Mouse (Mus musculus) kidney, postnatal 10 days (tissue): ENCODE measurements around the gene Krtap5-1.
A peak's percentile ranks its signal among the peaks of the same experiment; 100 is the strongest.
"Not testable (repeated sequence)": the region's sequence is repeated elsewhere in the genome, so short reads cannot be mapped to it uniquely, and the experiment has no call there.

ENCODE experiments used
- DNase-seq: peaks from one replicate; pipeline ENCODE4 v3.0.0; 2021; ENCODE audit warnings: mixed read lengths

Krtap5-1 gene

GRCm38 (mm10) chr7:142297018-142297417, at the start of gene Krtap5-1:
Gene Krtap5-1, minus strand, starts transcription at chr7:142297118.
- not testable (repeated sequence) for DNase-seq

GRCm38 (mm10) chr7:142342247-142342640, 45.3 kb upstream of the Krtap5-1 start:
- no peak for DNase-seq

- DNase-seq = no peak
Measured at GRCm38 (mm10) chr7:142341564-142342246, 44.8 kb upstream of the Krtap5-1 start.

- DNase-seq = no peak
Measured at GRCm38 (mm10) chr7:142340269-142340970, 43.5 kb upstream of the Krtap5-1 start.

GRCm38 (mm10) chr7:142335151-142335550, 38.2 kb upstream of the Krtap5-1 start:
- no peak for DNase-seq

- peak; percentile 95 for DNase-seq
Measured at GRCm38 (mm10) chr7:142334246-142334645, 37.3 kb upstream of the Krtap5-1 start.

GRCm38 (mm10) chr7:142332741-142333140, 35.8 kb upstream of the Krtap5-1 start:
- not testable (repeated sequence) for DNase-seq

- DNase-seq = no peak
Measured at GRCm38 (mm10) chr7:142331281-142331680, 34.4 kb upstream of the Krtap5-1 start.

GRCm38 (mm10) chr7:142330271-142330724, 33.4 kb upstream of the Krtap5-1 start:
- peak; percentile 82 for DNase-seq

- DNase-seq = no peak
Measured at GRCm38 (mm10) chr7:142328507-142328906, 31.6 kb upstream of the Krtap5-1 start.

GRCm38 (mm10) chr7:142326714-142327445, 30.0 kb upstream of the Krtap5-1 start:
- DNase-seq = no peak

- DNase-seq = no peak
Measured at GRCm38 (mm10) chr7:142323396-142324117, 26.6 kb upstream of the Krtap5-1 start.

- DNase-seq = no peak
Measured at GRCm38 (mm10) chr7:142322641-142323040, 25.7 kb upstream of the Krtap5-1 start.

- DNase-seq = not testable (repeated sequence)
Measured at GRCm38 (mm10) chr7:142321637-142322306, 24.9 kb upstream of the Krtap5-1 start.

GRCm38 (mm10) chr7:142320906-142321305, 24.0 kb upstream of the Krtap5-1 start:
- peak; percentile 63 for DNase-seq

GRCm38 (mm10) chr7:142319124-142319523, 22.2 kb upstream of the Krtap5-1 start:
- no peak for DNase-seq

GRCm38 (mm10) chr7:142317216-142317615, 20.3 kb upstream of the Krtap5-1 start:
- no peak for DNase-seq

GRCm38 (mm10) chr7:142316558-142316957, 19.6 kb upstream of the Krtap5-1 start:
- DNase-seq = peak; percentile 55

- no peak for DNase-seq
Measured at GRCm38 (mm10) chr7:142314600-142315285, 17.8 kb upstream of the Krtap5-1 start.

GRCm38 (mm10) chr7:142303929-142304328, 7.0 kb upstream of the Krtap5-1 start:
- not testable (repeated sequence) for DNase-seq

- no peak for DNase-seq
Measured at GRCm38 (mm10) chr7:142303249-142303648, 6.3 kb upstream of the Krtap5-1 start, which contains the start of gene Krtap5-4. Gene Krtap5-4, plus strand, starts transcription at chr7:142303549.
